Mouse (Mus musculus) neural tube, embryonic 15.5 days (tissue): Measurements from ENCODE around the gene Bcat2. TPM values are rescaled to one million over a fixed set of nuclear protein-coding genes. Genes with fewer than 3 reads are reported as not detected.

ENCODE experiments used
- ATAC-seq: fragments of 200-750 bp; cut with Nextera tagmentation; 2 replicates; pipeline ENCODE4 v1.8.0; 2017; ENCODE audit warnings: mild to moderate bottlenecking, moderate TSS enrichment, moderate library complexity; ENCODE audit not compliant: low FRiP score
- H3K27ac ChIP-seq: fragments of 300-500 bp; sonication (generic); replicated peaks from 2 replicates; pipeline ENCODE4 v1.5.1; 2015; ENCODE audit warnings: mild to moderate bottlenecking, inconsistent platforms
- H3K27me3 ChIP-seq: fragments of 300-500 bp; sonication (generic); replicated peaks from 2 replicates; pipeline ENCODE4 v1.6.1; 2015; ENCODE audit warnings: inconsistent platforms
- H3K36me3 ChIP-seq: fragments of 300-500 bp; sonication (generic); 2 replicates; pipeline ENCODE4 v1.6.1; 2015; ENCODE audit warnings: inconsistent platforms
- H3K4me1 ChIP-seq: fragments of 300-500 bp; sonication (generic); 2 replicates; pipeline ENCODE4 v1.6.1; 2015; ENCODE audit warnings: inconsistent platforms
- H3K4me2 ChIP-seq: fragments of 300-500 bp; sonication (generic); 2 replicates; pipeline ENCODE4 v1.6.1; 2015; ENCODE audit warnings: inconsistent platforms, mild to moderate bottlenecking, moderate library complexity
- H3K4me3 ChIP-seq: fragments of 300-500 bp; sonication (generic); replicated peaks from 2 replicates; pipeline ENCODE4 v1.5.1; 2015; ENCODE audit warnings: mild to moderate bottlenecking, inconsistent platforms
- H3K9ac ChIP-seq: fragments of 300-500 bp; sonication (generic); replicated peaks from 2 replicates; pipeline ENCODE4 v1.6.1; 2015; ENCODE audit warnings: mild to moderate bottlenecking, inconsistent platforms
- H3K9me3 ChIP-seq: fragments of 300-500 bp; sonication (generic); replicated peaks from 2 replicates; pipeline ENCODE4 v1.6.1; 2016; ENCODE audit warnings: inconsistent platforms
- WGBS: fragments of 180-500 bp; shearing (Covaris S2); methylation state at CpG from one replicate; pipeline ENCODE4 v1.1.7; 2015; ENCODE audit warnings: mixed read lengths; 5-methylcytosine and 5-hydroxymethylcytosine counted together
- polyA plus RNA-seq: library from polyadenylated mRNA; unstranded; fragments of >200 nt; fragmentation: Nextera tagmentation; extraction: Ambion mirVana; gene quantifications from 2 replicates; pipeline ENCODE4 v1.2.1, GENCODE M21; 2015

Bcat2 gene
- polyA plus RNA-seq, 1 experiment from 2014 or later, result 25.4 TPM

DNA sequence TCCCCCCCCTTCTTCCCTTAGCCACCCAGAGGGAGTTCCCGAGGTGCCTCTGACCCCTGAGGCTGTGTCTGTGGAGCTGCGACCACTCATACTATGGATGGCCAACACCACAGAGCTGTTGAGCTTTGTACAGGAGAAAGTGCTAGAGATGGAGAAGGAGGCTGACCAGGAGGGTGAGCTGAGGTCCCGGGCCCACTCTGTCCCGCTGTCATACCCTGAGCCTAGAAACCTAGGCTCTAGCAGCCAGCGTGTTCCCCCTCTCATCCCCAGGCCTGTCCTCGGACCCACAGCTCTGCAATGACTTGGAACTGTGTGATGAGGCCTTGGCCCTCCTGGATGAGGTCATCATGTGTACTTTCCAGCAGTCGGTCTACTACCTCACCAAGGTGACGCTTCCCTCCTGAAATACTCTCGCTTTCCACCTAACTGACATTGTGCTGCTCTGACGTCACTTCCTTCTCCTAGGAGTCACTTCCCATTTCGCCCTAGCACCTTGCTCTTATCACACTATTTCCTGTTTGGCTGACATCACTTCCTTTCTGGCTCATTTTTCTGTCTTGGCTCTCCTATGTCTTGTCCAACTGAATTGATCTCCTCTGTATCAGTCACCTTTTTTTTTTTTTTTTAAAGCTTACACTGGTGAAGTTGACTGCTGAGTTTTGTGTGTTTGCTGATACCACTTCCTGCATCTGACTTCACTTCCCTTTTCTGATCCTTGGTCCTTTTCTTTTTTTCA lies 65.2 kb downstream of the Bcat2 start:
- H3K27ac ChIP-seq, result no peak overlapping the region
- no peak overlapping the region for H3K9ac ChIP-seq
- peaks cover 12% of the 10 kb centered on the region; the same call in 1 of the 2 replicates for H3K36me3 ChIP-seq
- H3K27me3 ChIP-seq, result 0 out of 2 replicates have a peak, but pooled peaks cover 16% of the 10 kb centered on the region
- H3K9me3 ChIP-seq, result no peaks in the 10 kb centered on the region
- no peak overlapping the region for H3K4me3 ChIP-seq
- ATAC-seq, result no peak
- H3K4me2 ChIP-seq, result no peak overlapping the region
- 92% methylated on average over 11 of the region's 11 CpGs for WGBS
- H3K4me1 ChIP-seq, result peaks cover 20% of the 10 kb centered on the region

DNA sequence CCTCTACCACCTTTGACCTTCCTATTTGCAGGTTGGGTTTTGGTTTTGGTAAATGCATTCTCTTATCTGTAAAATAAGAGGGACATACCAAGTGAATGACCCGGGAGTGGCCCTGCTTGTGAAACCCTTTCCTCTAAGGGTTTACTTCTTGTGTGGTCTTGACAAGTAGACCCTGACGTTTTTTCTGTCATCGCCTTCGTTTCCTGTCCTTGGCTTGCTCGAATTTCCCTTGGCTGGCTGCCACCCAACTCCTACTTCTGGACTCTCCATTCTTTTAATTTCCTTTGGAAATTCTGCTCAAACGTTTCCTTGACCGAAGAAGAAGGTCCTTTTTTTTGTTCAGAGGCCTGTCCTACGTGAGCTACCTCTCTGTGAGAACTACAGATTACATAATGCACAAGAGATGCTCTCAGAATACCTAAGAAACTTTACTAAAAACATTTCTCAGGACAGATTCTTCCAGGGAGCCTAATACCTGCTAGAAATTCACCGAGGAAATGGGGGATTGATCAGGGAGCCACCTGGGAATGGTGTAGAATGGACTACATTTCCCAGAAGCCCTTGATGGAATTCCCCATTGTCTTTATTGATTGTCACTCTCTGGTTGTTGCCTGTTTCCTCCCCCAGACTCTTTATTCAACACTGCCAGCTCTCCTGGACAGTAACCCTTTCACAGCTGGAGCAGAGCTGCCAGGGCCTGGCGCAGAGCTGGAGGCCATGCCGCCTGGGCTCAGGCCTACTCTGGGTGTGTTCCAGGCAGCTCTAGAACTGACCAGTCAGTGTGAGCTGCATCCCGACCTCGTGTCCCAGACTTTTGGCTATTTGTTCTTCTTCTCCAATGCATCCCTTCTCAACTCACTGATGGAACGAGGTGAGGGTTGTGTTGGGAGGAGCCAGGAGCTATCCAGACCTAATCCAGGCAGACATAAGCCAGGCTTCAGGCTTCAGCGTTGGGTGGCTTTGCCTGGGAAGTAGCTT lies 66.0 kb downstream of the Bcat2 start:
- WGBS, result 89% methylated on average over 15 of the region's 15 CpGs
- Histone ChIP-seq H3K27ac (no peak overlapping the region), H3K9me3 (no peaks in the 10 kb centered on the region), H3K4me1 (peaks cover 20% of the 10 kb centered on the region), H3K4me2 (no peak overlapping the region), H3K4me3 (no peak overlapping the region), H3K27me3 (0 out of 2 replicates have a peak, but pooled peaks cover 16% of the 10 kb centered on the region), H3K9ac (no peak overlapping the region), H3K36me3 (peaks cover 12% of the 10 kb centered on the region; the same call in 1 of the 2 replicates)
- no peak for ATAC-seq

- peak overlapping the region; percentile 60 for H3K4me2 ChIP-seq
- no peak overlapping the region for H3K27ac ChIP-seq
- ATAC-seq, result no peak
- H3K36me3 ChIP-seq, result peaks cover 12% of the 10 kb centered on the region; the same call in 1 of the 2 replicates
- no peak overlapping the region for H3K9ac ChIP-seq
- no peak overlapping the region; the same call in 1 of the 2 replicates for H3K4me3 ChIP-seq
- H3K27me3 ChIP-seq, result 0 out of 2 replicates have a peak, but pooled peaks cover 7% of the 10 kb centered on the region
- WGBS, result 95% methylated on average over 6 of the region's 6 CpGs
- no peaks in the 10 kb centered on the region for H3K9me3 ChIP-seq
- peaks cover 30% of the 10 kb centered on the region for H3K4me1 ChIP-seq
Observed at GRCm38 (mm10) chr7:45637710-45638109, 67.8 kb downstream of the Bcat2 start.

GRCm38 (mm10) chr7:45638623-45639401 lies 68.9 kb downstream of the Bcat2 start:
- H3K9me3 ChIP-seq, result no peaks in the 10 kb centered on the region
- peaks cover 12% of the 10 kb centered on the region; the same call in 1 of the 2 replicates for H3K36me3 ChIP-seq
- no peaks in the 10 kb centered on the region for H3K27me3 ChIP-seq
- H3K9ac ChIP-seq, result peak overlapping the region; percentile 41
- H3K4me1 ChIP-seq, result peaks cover 34% of the 10 kb centered on the region
- 17% methylated on average over 29 of the region's 29 CpGs for WGBS
- peak overlapping the region; percentile 60 for H3K4me2 ChIP-seq
- H3K27ac ChIP-seq, result peak overlapping the region; percentile 65
- H3K4me3 ChIP-seq, result peak overlapping the region; percentile 34
- peak; percentile 88 for ATAC-seq

Other genes starting within 250 kb of the Bcat2 start
- gene Trpm4, start 236.4 kb upstream of the Bcat2 start, polyA plus RNA-seq, result 9.4 and 12.0 TPM in 2 replicates
- 0.75 and 0.79 TPM in 2 replicates for gene Hrc, start 234.9 kb upstream of the Bcat2 start, polyA plus RNA-seq
- 27.3 and 29.5 TPM in 2 replicates for gene Ppfia3, start 203.1 kb upstream of the Bcat2 start, polyA plus RNA-seq
- 48.2 and 58.3 TPM in 2 replicates for gene Lin7b, start 199.6 kb upstream of the Bcat2 start, polyA plus RNA-seq
- 166 and 190 TPM in 2 replicates for gene Snrnp70, start 174.4 kb upstream of the Bcat2 start, polyA plus RNA-seq
- gene Kcna7, start 164.5 kb upstream of the Bcat2 start, polyA plus RNA-seq, result 0.08 and 0.09 TPM in 2 replicates
- 0.91 TPM in 1 of 2 replicates, not detected in the other for gene Ntf5, start 156.5 kb upstream of the Bcat2 start, polyA plus RNA-seq
- gene Lhb, start 149.3 kb upstream of the Bcat2 start, polyA plus RNA-seq, result 0.24 TPM in 1 of 2 replicates, not detected in the other
- gene Gys1, start 135.3 kb upstream of the Bcat2 start, polyA plus RNA-seq, result 21.7 and 24.0 TPM in 2 replicates
- gene Ruvbl2, start 132.1 kb upstream of the Bcat2 start, polyA plus RNA-seq, result 92.7 and 114 TPM in 2 replicates
- 4,883 and 5,335 TPM in 2 replicates for gene Ftl1, start 110.3 kb upstream of the Bcat2 start, polyA plus RNA-seq
- gene Bax, start 103.3 kb upstream of the Bcat2 start, polyA plus RNA-seq, result 224 and 236 TPM in 2 replicates
- gene Tulp2, start 88.3 kb upstream of the Bcat2 start, polyA plus RNA-seq, result 0.15 and 0.59 TPM in 2 replicates
- not detected in 2 replicates for gene Gm45808, start 83.3 kb upstream of the Bcat2 start, polyA plus RNA-seq
- 4.2 and 4.8 TPM in 2 replicates for gene Dhdh, start 81.3 kb upstream of the Bcat2 start, polyA plus RNA-seq
- gene Nucb1, start 59.7 kb upstream of the Bcat2 start, polyA plus RNA-seq, result 140 and 158 TPM in 2 replicates
- gene Ppp1r15a, start 43.9 kb upstream of the Bcat2 start, polyA plus RNA-seq, result 17.8 and 18.4 TPM in 2 replicates
- 4.3 and 4.7 TPM in 2 replicates for gene Plekha4, start 43.8 kb upstream of the Bcat2 start, polyA plus RNA-seq
- 0.93 TPM in 1 of 2 replicates, not detected in the other for gene Hsd17b14, start 15.3 kb upstream of the Bcat2 start, polyA plus RNA-seq
- gene Fgf21, start 45.3 kb downstream of the Bcat2 start, polyA plus RNA-seq, result 0.17 and 2.3 TPM in 2 replicates
- 0.69 TPM in 1 of 2 replicates, not detected in the other for gene Fut1, start 47.1 kb downstream of the Bcat2 start, polyA plus RNA-seq
- gene Izumo1, start 51.7 kb downstream of the Bcat2 start, polyA plus RNA-seq, result 0.14 TPM in 1 of 2 replicates, not detected in the other
- gene Rasip1, start 57.3 kb downstream of the Bcat2 start, polyA plus RNA-seq, result 15.4 and 17.6 TPM in 2 replicates
- gene Mamstr, start 69.8 kb downstream of the Bcat2 start, polyA plus RNA-seq, result 4.5 and 5.6 TPM in 2 replicates
- gene Fut2, start 96.2 kb downstream of the Bcat2 start, polyA plus RNA-seq, result 0.36 and 2.5 TPM in 2 replicates
- 1.7 and 1.9 TPM in 2 replicates for gene Ntn5, start 113.9 kb downstream of the Bcat2 start, polyA plus RNA-seq
- gene Sec1, start 124.2 kb downstream of the Bcat2 start, polyA plus RNA-seq, result 0.47 and 0.77 TPM in 2 replicates
- 57.0 and 71.4 TPM in 2 replicates for gene Car11, start 129.7 kb downstream of the Bcat2 start, polyA plus RNA-seq
- gene Dbp, start 134.9 kb downstream of the Bcat2 start, polyA plus RNA-seq, result 3.3 and 3.9 TPM in 2 replicates
- 573 and 682 TPM in 2 replicates for gene Rpl18, start 145.3 kb downstream of the Bcat2 start, polyA plus RNA-seq
- gene Sphk2, start 147.8 kb downstream of the Bcat2 start, polyA plus RNA-seq, result 23.0 and 25.7 TPM in 2 replicates
- 0.50 and 1.5 TPM in 2 replicates for gene Fam83e, start 151.1 kb downstream of the Bcat2 start, polyA plus RNA-seq
- gene Spaca4, start 155.7 kb downstream of the Bcat2 start, polyA plus RNA-seq, result not detected in 2 replicates
- gene Lmtk3, start 213.6 kb downstream of the Bcat2 start, polyA plus RNA-seq, result 19.3 and 26.0 TPM in 2 replicates
- gene Sult2b1, start 214.5 kb downstream of the Bcat2 start, polyA plus RNA-seq, result 7.1 and 8.6 TPM in 2 replicates
- 211 and 253 TPM in 2 replicates for gene Cyth2, start 244.4 kb downstream of the Bcat2 start, polyA plus RNA-seq